Mouse (Mus musculus) lung, postnatal 0 days (tissue): ENCODE measurements around the gene Zfp775.

Experiments used
- CTCF ChIP-seq: IDR thresholded peaks from 2 replicates; pipeline ENCODE4 v1.5.1; 2016; ENCODE audit warnings: antibody characterized with exemption, mild to moderate bottlenecking
- EP300 ChIP-seq: IDR thresholded peaks from 2 replicates; pipeline ENCODE4 v1.6.1; 2016; ENCODE audit warnings: antibody characterized with exemption, mild to moderate bottlenecking, control low read depth

GRCm38 (mm10) chr6:48647611-48648010 is 45.7 kb downstream of the Zfp775 start:
- TF ChIP-seq CTCF (no peak), EP300 (no peak)
